Mouse (Mus musculus) midbrain, embryonic 10.5 days (tissue): ENCODE data around the gene Cdip1. TPM values are rescaled to one million over a fixed set of nuclear protein-coding genes. Genes with fewer than 3 reads are reported as not detected.

ENCODE experiments used
- polyA plus RNA-seq: library from polyadenylated mRNA; unstranded; fragments of >200 nt; fragmentation: Nextera tagmentation; extraction: Ambion mirVana; gene quantifications from 2 replicates; pipeline ENCODE4 v1.2.1, GENCODE M21; 2016

Gene Cdip1
- polyA plus RNA-seq, 1 experiment from 2014 or later = 111 TPM

Other genes with a start within 250 kb of the Cdip1 start
- 21.0 and 22.1 TPM in 2 replicates for gene Srl, start 248.5 kb downstream of the Cdip1 start, polyA plus RNA-seq
- 28.0 and 32.6 TPM in 2 replicates for gene Tfap4, start 230.4 kb downstream of the Cdip1 start, polyA plus RNA-seq
- 23.0 and 23.6 TPM in 2 replicates for gene Glis2, start 195.6 kb downstream of the Cdip1 start, polyA plus RNA-seq
- gene Pam16, start 165.3 kb downstream of the Cdip1 start, polyA plus RNA-seq = 91.0 and 94.8 TPM in 2 replicates
- gene Vasn, start 150.4 kb downstream of the Cdip1 start, polyA plus RNA-seq = 9.0 and 10.6 TPM in 2 replicates
- 59.9 and 66.1 TPM in 2 replicates for gene Dnaja3, start 150.3 kb downstream of the Cdip1 start, polyA plus RNA-seq
- gene Coro7, start 110.5 kb downstream of the Cdip1 start, polyA plus RNA-seq = 21.4 and 25.0 TPM in 2 replicates
- 195 and 217 TPM in 2 replicates for gene Nmral1, start 70.9 kb downstream of the Cdip1 start, polyA plus RNA-seq
- 73.9 and 76.1 TPM in 2 replicates for gene Hmox2, start 63.9 kb downstream of the Cdip1 start, polyA plus RNA-seq
- gene 4930562C15Rik, start 45.1 kb upstream of the Cdip1 start, polyA plus RNA-seq = 0.30 and 0.39 TPM in 2 replicates
- gene Ubald1, start 90.0 kb upstream of the Cdip1 start, polyA plus RNA-seq = 29.6 and 36.0 TPM in 2 replicates
- gene Mgrn1, start 96.0 kb upstream of the Cdip1 start, polyA plus RNA-seq = 68.5 and 78.2 TPM in 2 replicates
- 136 and 141 TPM in 2 replicates for gene Nudt16l1, start 148.5 kb upstream of the Cdip1 start, polyA plus RNA-seq
- gene Anks3, start 173.9 kb upstream of the Cdip1 start, polyA plus RNA-seq = 54.5 and 62.1 TPM in 2 replicates
- not detected in 2 replicates for gene Sept12, start 207.6 kb upstream of the Cdip1 start, polyA plus RNA-seq
- gene Smim22, start 217.0 kb upstream of the Cdip1 start, polyA plus RNA-seq = 1.0 TPM in 1 of 2 replicates, not detected in the other
- 68.9 and 82.6 TPM in 2 replicates for gene Rogdi, start 223.3 kb upstream of the Cdip1 start, polyA plus RNA-seq